Mouse (Mus musculus): ENCODE results near the gene Sys1.

The Sys1 gene

DNA sequence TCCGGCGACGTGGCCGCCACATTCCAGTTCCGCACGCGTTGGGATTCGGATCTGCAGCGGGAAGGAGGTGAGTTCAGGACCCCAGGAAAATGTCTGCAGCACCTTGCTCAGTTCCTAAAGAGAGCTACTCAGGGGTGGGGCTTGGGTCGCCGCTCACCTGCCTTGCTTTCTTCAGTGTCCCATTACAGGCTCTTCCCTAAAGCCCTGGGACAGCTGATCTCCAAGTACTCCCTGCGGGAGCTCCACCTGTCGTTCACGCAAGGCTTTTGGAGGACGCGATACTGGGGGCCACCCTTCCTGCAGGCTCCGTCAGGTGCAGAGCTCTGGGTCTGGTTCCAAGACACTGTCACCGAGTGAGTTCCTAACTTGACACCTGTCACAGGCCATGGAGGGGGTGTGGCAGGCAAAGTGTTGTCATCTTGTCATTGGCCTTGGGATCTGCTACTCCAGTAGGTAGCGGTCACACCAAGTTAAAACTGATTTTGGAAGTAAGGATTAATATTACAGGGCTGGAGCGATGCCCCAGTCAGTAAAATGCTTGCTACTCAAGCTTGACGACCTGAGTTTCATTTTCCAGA lies 41.0 kb downstream of the Sys1 start:
- ATAC-seq (ENCODE audit: low TSS enrichment) = peak; percentile 28; the same call in 1 of the 2 replicates

DNA sequence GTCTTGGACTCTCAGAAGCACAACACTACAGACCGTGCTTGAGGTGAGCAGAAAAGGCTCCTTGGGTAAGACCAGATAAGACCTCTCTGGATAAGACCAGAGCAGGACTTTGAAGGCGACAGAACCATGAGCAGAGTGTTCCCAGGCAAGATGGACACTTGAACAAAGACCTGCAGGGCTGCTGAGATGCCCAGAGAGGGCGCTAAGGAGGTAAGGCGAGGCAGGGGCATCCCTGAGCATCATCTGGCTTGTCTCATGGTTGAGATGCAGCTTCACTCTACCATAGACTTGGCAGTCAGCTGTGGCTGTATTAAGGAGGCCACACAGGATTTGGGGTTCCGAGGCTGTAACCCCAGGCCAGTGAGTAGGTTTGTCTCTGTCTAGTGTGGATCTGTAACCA lies 42.6 kb downstream of the Sys1 start:
- no peak for ATAC-seq (ENCODE audit: low TSS enrichment)

DNA sequence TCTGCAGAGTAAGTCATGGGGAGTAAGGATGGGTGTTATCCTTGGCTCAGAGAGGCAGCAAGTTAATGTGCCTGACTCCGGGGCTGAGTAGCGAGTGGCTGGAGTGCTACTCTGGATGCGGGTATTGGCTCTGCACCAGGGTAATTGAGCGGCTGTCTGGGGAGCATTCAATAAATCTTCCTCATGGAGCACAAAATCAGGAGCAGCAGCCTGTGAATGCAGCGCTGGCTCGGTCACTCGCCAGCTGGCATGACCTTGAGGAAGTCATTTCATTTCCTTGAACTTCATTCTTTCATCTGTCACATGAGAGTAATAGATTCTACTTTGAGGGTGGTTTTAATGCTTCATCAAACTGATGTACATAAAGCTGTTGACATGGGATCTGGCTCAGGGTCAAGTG lies 43.7 kb downstream of the Sys1 start:
- ATAC-seq (ENCODE audit: low TSS enrichment) = no peak

DNA sequence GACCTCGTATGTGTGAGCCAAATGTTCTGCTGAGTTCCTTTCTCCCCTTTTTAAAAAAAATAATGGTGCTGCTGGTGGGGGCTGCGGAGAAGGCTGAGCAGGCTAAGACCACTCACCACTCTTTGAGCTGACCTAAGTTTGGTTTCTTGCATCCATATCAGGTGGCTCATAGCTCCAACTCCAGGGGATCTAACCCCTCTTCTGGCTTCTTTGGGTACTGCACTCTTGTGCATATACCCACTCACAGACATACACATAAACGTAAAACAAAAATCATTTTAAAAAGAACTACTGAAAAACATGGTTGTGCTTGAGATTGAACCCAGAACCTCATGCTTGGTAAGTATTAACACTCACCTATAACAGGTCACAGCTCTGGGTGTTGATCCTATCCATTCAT lies 48.2 kb downstream of the Sys1 start:
- ATAC-seq (ENCODE audit: low TSS enrichment) = no peak

DNA sequence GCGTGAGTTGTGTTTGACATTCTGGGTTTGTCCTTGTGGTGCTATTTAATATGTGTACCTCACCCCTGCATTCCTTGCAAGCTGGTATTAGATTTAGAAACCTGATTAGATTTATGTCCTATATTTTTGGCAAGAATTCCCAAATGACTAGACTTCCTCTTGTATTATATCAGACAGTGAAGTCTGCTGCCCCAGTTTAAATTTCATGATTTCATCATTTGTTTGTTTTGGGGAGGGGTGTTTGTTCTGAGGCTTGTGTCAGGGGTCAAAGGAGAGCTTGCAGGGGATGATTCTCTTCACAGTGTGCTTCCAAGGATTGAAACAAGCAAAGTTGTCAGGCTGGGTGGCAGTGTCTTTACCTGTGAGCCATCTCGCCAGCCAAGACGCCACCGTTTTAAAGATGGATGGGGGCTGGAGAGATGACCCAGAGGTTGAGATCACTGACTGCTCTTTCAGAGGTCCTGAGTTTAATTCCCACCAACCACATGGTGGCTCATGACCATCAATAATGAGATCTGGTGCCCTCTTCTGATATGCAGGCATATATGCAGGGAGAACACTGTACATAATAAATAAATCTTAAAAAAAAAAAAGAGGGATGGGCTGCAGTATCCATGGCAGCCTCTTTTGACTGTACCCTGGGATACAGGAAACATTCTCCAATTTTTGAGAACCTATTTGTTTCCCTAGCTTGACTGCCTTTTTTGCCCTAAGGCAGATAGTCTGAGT lies 49.0 kb downstream of the Sys1 start:
- ATAC-seq (ENCODE audit: low TSS enrichment) = no peak

DNA sequence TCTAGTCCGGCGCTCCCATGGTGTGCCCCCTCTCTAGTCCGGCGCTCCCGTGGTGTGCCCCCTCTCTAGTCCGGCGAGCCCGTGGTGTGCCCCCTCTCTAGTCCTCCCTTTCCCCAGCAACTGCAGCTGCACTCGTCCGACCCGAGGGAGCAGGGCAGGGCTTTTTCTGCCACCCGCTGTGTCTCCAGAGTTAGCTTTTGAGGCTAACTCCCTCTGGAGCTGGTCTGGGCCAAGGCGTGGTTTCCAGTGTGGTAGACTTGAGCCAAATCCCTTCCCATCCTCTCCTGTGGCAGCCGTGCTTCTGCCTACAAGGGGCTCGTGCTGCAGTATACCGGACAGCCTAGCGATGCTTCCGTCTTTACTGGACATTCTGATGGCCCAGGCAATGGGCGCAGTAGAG lies 51.0 kb downstream of the Sys1 start:
- no peak for ATAC-seq (ENCODE audit: low TSS enrichment)

DNA sequence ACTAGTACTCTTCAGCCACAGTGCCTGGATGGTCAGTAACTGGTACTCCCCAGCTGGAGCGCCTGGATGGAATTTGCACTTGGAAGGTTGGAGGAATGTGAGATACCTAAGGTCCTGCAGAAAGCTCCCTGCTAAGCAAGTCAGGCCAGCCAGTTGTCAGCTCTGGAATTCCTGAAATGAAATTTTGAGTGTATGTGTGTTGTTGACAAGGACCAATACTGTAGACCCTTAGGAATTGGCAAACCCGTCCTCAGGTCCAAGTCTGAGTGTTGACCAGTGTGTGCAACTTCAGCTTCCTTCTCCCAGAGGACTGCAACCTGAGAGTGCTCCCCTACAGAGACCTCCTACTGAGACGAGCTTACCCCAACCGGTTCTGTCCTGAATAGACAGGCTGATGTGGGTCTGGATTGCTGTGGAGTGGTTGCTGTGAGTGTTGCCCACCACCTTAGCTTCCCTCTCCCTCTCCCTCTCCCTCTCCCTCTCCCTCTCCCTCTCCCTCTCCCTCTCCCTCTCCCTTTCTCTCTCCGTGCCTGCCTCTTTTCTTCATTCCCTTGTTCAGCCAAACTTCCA lies 53.9 kb downstream of the Sys1 start:
- no peak for ATAC-seq (ENCODE audit: low TSS enrichment)

DNA sequence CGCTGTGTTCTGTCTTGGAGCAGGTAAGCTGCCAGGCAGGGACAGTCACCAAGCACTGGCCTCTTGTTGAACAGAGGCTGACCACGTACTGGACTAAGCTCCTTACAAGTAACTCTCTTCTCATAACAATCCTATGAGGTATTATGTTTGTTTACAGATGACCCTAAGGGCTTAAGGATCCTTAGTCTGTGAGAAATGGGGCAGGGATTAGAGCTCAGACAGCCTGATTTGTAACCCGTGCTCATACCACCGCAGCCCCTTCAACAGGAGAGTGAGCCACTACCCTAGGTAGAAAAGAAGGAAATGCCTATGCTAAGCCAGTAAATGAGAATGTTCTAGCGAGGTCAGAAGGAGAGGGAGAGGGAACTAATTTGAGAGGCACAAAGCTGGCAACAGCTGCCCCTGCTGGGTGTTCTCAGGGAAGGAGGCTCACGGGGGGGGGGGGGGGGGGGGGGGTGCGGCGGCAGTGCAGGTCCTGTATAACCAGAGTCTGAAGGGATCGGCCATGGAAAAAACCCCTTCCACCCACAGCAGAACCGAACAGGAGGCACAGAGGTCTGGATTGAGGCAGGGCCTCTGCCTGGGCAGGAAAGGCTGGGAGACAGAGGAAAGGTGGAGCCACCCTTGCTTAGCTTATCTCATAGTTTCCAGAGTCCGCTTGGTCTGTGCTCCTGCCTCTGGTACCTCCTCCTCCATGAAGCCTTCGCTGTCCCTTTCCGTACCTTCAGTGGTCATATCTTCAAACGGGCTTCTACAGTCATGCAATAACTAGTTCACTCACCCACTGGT lies 55.6 kb downstream of the Sys1 start:
- ATAC-seq (ENCODE audit: low TSS enrichment) = no peak

DNA sequence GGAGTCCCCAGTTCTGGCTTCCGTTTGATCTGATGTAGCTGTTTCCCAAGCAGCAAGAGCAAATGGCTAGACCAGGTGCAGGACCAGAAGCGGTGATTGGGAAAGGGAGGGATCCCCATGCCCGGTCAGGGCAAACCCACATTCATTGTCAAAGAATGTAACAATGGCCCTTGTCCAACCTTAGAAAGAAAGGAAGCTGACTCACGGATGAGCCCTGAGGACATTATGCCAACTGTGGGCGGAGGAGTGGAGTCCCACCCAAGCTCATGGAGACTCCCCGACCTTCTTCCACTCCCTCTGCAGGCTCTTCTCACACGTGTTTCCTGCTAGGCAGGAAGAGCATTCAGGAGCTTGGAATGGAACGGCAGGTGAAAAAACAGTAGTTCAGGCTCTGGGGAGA lies 56.6 kb downstream of the Sys1 start:
- ATAC-seq (ENCODE audit: low TSS enrichment) = no peak

DNA sequence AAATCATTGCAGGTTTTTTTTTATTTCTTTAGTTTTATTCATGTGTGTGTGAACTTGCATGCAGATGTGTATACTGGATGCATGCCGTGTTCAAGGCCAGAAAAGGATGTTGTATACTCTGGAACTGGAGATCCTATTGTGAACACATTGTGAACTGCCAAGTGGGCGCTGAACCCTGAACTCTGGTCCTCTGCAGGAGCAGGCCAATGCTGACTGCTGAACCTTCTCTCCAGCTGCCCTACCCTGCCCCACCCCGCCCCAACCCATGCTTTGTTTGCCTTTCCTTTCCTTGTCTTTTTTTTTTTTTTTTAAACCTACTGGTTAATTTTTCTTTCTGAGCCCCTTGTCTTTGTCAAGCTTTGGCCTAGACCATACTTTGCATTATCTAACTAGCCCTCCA lies 58.2 kb downstream of the Sys1 start:
- ATAC-seq (ENCODE audit: low TSS enrichment) = no peak

DNA sequence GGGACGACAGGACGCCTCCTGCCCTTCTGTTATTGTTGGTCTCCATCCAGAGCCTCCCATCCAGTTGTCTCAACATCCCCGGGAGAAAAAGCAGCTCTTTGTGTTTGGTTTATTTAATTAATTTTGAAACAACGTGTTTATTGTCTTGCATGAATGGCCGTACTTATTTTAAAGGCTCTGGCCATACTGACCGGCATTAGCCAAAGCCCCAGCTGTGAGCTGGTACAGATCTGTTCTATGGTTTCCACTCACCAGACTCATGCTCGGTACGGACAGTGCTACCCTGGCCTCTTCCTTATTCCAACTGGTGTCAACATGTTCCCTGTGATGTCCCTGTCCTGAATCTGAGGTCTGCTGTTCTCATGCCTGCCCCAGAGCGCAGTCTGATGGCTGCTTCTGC lies 59.1 kb downstream of the Sys1 start:
- ATAC-seq (ENCODE audit: low TSS enrichment) = peak; percentile 67

DNA sequence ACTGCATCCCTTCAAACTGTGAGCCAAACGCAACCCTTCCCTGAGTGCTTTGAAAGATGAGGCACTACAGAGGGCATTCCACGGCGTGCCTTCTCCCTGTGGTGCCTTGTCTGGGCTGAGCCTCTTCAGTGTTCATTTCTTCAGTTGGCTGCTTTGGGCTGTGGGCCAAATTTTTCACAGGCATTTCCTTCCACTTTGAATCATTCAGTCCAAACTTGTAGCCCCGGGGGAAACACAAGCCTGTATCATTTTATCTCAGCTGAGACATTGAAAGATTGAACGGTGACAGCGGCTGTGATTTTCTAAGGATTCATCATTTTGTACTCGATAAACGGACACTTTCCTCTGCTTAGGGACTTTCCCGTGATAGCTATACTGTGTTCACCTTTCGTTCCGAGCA lies 59.8 kb downstream of the Sys1 start:
- ATAC-seq (ENCODE audit: low TSS enrichment) = no peak

DNA sequence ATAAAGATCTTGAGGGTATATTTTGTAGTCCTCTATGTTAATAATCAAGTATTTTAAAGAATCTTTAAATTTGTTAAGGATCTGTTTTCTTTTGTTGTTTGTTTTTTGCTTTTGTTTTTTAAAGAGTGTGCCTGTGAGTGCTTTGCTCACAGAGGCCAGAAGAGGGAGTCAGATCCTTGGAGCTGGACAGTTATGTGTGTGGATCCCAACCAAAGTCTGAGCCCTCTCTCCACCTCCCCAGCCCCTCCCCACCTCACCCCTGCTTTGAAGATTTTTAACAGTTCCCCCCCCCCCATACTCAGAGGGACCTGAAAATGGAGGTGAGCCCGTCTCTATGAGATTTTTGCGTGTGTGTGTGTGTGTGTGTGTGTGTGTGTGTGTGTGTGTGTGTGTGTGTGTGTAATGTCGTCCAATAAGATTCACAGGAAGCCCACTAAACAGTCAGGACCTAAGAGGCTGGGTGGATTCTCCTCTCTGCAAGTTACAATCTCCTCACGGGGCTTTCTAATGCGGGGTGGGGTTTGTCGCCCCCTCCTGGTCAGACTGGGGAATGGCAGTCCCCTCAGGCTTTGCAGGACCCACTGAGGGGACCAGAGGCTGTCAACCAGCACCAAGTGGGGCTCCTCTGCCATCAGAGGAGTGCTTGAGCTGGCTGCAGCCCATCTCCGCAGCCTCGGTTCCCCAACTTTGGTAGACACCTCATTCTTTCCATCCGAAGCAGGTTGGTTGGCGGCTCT lies 60.9 kb downstream of the Sys1 start:
- ATAC-seq (ENCODE audit: low TSS enrichment) = no peak

DNA sequence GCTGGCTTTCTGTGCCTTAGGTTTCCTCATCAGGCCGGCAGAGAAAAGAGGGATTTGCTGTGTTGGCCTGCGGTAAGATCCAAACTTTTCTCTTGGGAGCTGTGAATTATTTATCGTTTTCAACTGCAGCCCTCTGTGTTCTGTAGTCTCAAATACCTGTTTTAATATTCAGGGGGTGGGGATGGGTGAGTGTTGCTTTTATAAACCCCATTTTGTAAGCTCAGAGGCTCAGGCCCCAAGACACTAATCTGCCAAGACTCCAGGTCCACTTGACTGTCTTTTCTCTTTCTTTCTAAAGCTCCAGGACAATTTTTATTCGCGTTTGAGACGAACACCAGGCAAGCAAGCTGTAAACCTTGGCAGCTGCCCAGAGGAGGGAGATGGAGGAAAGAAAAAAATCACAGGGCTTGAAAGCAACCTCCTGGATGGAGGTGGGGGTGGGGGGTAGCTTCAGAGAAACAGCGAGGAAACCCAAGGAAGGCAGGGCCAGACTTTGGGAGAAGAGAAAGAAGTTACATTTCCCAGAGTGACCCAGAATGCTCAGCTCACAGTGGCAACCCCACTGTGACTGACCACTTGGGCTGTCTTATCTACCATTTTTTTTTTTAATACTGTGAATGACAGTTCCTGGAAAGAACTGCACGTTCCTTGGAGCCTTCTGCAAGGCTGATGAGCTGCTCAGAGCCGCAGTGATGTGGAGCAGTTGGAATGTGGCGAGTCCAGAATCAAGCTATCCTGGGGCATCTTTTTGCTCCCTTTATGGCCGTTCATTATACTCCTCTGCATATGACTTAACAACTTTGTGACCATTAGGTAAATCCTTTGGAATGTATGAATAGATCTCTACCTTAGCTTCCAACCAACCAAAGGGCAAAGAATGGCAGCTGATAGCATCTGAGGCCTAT lies 61.8 kb downstream of the Sys1 start:
- ATAC-seq (ENCODE audit: low TSS enrichment) = no peak

DNA sequence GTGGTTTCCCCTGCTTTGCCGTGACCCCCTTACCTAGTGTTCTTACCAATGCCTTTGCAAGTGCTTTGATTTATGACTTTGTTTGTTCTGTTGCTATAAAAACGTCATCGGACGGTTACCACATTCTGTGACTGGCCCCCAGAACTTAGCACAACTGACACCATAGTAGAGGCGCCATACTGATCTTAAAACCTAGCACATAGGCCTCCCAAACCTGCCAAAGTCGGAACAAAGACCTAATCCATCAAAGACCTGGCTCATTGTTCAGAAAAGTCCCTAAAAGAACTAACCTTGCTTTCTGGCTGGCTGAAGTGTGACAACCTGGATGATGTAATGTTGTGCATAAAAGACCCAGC lies 62.4 kb downstream of the Sys1 start:
- ATAC-seq (ENCODE audit: low TSS enrichment) = no peak

DNA sequence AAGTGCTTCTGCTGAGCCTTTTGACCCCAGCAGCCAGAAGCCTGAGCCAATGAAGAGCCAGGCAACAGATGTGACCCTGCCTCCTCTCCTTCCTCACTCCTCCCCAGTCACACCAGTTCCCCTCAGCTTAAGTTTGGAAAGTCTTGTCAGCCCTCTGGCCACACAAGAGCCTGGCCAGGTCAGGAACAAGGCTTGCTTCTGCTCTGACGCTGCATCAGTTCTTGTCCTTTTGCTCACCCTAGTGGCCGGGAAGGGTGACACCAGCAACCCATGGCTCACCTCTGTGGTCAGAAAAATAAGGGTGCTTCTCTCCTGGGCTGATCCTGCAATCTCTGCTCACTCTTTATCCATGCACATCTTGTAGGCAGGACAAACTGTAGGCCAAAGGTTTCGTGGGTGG lies 64.0 kb downstream of the Sys1 start:
- ATAC-seq (ENCODE audit: low TSS enrichment) = no peak

DNA sequence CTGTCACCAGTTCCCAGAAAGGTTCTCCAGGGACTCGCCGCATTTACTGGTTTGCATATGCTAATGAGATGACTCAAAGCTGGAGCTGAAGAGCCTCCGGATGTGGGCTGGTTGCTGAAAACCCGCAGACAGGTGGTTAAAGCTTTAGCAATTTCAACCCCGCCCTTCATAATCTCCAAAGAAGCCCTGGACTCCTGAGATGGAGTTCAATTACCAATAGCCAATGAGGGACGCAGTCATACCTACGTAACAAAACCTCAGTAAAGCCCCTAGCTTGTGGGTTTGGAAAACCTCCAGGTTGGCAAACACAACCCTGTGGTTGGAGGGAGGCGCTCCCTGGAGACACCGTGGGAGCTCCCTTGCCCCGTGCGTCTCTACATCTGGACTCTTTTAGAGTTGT lies 65.1 kb downstream of the Sys1 start:
- peak; percentile 93 for ATAC-seq (ENCODE audit: low TSS enrichment)

DNA sequence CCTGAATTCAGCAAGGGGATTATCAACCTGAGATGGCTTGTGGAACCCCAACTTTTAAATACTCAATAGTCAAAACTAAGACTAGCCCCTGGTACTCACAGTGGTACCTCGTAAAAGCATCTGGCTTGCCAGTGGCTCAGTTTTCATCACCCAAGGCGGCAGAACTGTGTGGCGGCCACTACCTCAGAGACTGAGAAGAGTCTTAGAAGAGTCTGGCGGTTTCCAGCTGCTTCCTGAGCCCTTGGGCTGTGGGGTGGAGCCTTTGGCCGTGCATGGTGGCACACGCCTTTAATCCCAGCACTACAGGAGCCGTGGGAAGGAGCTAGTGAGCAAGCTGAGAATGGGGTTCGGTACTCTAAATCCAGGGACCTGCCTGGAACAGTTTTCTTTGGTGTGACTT lies 65.5 kb downstream of the Sys1 start:
- no peak for ATAC-seq (ENCODE audit: low TSS enrichment)

DNA sequence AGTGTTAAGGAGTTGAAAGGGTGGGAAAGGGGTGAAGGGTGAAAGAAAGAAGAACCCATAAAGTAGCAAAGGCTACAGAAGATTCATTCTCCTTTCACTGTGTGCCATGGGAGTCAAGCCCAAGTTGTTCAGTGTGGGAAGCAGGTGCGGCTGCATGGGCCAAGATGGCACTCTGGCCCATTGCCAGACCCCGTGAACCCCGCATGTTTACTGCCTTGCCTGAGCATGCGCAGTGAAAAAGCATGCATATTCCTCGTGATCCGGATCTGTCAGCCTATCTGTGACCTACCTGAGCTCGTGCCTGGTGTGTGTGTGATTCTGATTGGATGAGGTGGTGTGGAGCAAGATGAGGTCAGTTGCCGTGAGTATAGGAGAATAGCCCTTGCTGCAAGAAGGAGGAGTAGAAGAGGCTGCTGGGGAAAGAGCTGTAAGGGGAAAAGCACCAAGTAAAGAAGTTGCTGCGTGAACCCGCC lies 66.6 kb downstream of the Sys1 start:
- no peak for ATAC-seq (ENCODE audit: low TSS enrichment)

DNA sequence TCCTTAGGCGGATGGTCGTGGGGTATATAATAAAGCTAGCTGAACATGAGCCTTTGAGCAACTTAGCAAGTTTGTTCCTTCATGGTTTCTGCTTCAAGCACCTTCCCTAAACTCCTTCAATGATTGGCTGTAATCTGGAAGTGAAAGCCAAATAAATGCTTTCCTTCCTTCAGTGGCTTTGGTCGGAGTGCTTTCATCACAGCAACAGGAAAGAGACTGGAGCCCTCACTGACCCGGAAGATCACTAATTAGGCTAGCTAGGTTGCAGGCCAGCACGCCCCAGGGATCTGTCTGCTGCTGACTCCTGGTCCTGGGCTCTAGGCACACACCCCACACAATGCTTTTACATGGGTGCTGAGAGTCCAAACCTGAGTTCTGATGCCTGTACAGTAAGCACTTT lies 71.8 kb downstream of the Sys1 start:
- ATAC-seq (ENCODE audit: low TSS enrichment) = no peak

Measured in frontal cortex, adult (tissue).